Mouse (Mus musculus): ENCODE data around the gene Dpp10. TPM values are rescaled to one million over a fixed set of nuclear protein-coding genes. Genes with fewer than 3 reads are reported as not detected.

Dpp10 gene
- polyA plus RNA-seq, 1 experiment = not detected

DNA sequence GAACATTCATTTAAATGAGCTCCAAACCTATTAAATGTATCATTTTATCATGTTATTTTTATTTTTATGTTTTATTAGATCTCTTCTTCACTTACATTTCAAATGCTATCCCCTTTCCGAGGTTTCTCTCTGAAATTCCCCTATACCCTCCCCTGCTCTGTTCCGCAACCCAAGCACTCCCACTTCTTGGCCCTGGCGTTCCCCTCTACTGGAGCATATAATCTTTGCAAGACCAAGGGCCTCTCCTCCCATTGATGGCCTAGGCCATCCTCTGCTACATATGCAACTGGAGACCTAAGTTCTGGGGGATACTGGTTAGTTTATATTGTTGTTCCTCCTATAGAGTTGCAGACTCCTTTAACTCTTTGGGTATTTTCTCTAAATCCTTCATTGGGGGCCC is 283.1 kb downstream of the Dpp10 start:
- no peak overlapping the region for H3K4me3 ChIP-seq (replicated peaks)
- TF ChIP-seq TAL1 (IDR thresholded peaks at IDR 0.05; ENCODE audit: low read length) (no peak), GATA1 (IDR thresholded peaks at IDR 0.05; ENCODE audit: low read length) (no peak)
- no peaks in the 10 kb centered on the region for H3K9me3 ChIP-seq (ENCODE audit: control insufficient read depth, low read length)

DNA sequence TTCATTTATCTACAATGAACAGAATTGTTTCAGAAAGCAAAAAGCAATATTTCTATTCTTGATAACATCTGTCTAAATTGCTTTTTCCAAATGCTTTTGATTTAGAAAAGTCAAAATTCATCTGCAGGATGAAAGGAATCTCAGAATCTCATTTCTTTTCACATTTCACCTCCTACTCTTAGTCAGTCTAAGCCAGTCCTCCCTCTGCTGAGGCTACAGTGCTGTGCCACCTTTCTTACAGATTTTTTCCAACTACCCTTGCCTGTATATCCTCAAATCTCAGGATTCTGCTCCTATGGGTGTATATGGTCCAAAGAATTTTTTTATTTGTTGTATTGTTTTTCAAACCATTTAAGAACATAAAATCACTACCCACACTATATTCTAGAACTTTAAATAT is 289.3 kb downstream of the Dpp10 start:
- TF ChIP-seq GATA1 (IDR thresholded peaks at IDR 0.05; ENCODE audit: low read length) (no peak), TAL1 (IDR thresholded peaks at IDR 0.05; ENCODE audit: low read length) (no peak)
- no peaks in the 10 kb centered on the region for H3K4me1 ChIP-seq (ENCODE audit: control insufficient read depth)
- no peaks in the 10 kb centered on the region; the same call in 1 of the 2 replicates for H3K9me3 ChIP-seq (ENCODE audit: control insufficient read depth, low read length)

More for the DNA sequence above, 283.1 kb downstream of the Dpp10 start:
- H3K4me1 ChIP-seq (ENCODE audit: control insufficient read depth) = no peaks in the 10 kb centered on the region
- no peaks in the 10 kb centered on the region for H3K27me3 ChIP-seq (ENCODE audit: control insufficient read depth)
- no peaks in the 10 kb centered on the region for H3K36me3 ChIP-seq (ENCODE audit: control insufficient read depth)

DNA sequence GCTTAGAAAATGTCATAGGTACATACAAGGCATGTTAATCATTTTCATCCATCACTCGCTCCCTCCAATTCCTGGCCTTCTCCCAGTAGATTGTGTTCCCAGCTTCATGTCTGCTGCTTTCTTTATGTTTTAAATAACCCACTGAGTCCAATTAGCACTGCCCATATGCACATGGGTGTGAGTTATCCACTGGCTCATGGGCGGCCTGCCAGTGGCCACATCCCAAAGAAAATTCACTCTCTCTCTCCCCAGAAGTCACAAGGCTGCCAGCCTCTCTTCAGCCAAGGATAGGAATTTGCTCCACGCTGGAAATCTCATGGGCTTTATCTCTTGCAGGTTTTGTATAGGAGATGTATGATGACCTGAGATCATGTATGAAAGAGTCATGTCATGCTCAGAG is 338.1 kb downstream of the Dpp10 start:
- no peaks in the 10 kb centered on the region; the same call in 1 of the 2 replicates for H3K9me3 ChIP-seq (ENCODE audit: control insufficient read depth, low read length)
- H3K27me3 ChIP-seq (ENCODE audit: control insufficient read depth) = no peaks in the 10 kb centered on the region
- TF ChIP-seq TAL1 (IDR thresholded peaks at IDR 0.05; ENCODE audit: low read length) (no peak), GATA1 (IDR thresholded peaks at IDR 0.05; ENCODE audit: low read length) (no peak)
- no peak overlapping the region for H3K4me3 ChIP-seq (replicated peaks)
- no peaks in the 10 kb centered on the region for H3K4me1 ChIP-seq (ENCODE audit: control insufficient read depth)
- no peaks in the 10 kb centered on the region for H3K36me3 ChIP-seq (ENCODE audit: control insufficient read depth)

More for the DNA sequence above, 289.3 kb downstream of the Dpp10 start:
- H3K4me3 ChIP-seq (replicated peaks) = no peak overlapping the region
- no peaks in the 10 kb centered on the region for H3K27me3 ChIP-seq (ENCODE audit: control insufficient read depth)
- H3K36me3 ChIP-seq (ENCODE audit: control insufficient read depth) = no peaks in the 10 kb centered on the region

DNA sequence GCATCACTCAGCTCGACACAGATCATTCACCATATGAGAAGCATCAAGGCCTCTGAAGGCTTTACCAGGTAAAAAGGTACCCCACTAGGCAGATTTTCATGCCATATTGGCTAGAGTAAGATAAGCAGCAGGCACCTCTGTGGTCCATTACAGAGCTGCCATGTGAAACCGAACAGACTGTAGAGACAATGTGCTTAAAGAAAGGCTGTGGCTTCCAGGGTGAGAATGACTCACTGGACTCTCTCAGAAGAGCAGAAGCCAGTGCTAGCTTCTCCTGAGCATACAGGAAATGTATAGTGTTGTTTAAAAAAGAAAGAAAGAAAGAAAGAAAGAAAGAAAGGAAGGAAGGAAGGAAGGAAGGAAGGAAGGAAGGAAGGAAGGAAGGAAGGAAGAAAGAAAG is 386.9 kb downstream of the Dpp10 start:
- Histone ChIP-seq H3K4me3 (replicated peaks) (no peak overlapping the region), H3K4me1 (ENCODE audit: control insufficient read depth) (no peaks in the 10 kb centered on the region), H3K9me3 (ENCODE audit: control insufficient read depth, low read length) (no peaks in the 10 kb centered on the region), H3K27me3 (ENCODE audit: control insufficient read depth) (no peaks in the 10 kb centered on the region), H3K36me3 (ENCODE audit: control insufficient read depth) (no peaks in the 10 kb centered on the region)
- no peak for TF ChIP-seq TAL1 (IDR thresholded peaks at IDR 0.05; ENCODE audit: low read length)
- TF ChIP-seq GATA1 (IDR thresholded peaks at IDR 0.05; ENCODE audit: low read length) = no peak

DNA sequence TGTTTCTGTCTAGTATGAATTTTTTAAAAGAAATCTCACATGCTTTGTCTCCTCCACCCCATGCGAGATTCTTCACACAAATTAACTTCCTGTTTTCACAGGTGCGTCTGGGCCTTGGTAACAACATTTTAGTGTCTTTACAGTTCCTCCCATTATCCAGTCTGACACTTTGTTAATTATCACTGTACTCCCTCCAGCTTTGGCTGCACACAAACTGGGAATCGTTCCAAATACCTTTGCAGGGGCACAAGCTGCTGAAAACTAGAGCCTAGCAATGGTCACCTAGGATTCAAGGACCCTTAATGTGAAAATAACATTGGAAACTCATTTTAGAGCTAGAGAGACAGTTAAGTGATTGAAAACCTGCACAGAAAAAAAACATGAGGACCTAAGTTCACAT is 388.8 kb downstream of the Dpp10 start:
- Histone ChIP-seq H3K36me3 (ENCODE audit: control insufficient read depth) (no peaks in the 10 kb centered on the region), H3K4me1 (ENCODE audit: control insufficient read depth) (no peaks in the 10 kb centered on the region), H3K27me3 (ENCODE audit: control insufficient read depth) (no peaks in the 10 kb centered on the region), H3K4me3 (replicated peaks) (no peak overlapping the region), H3K9me3 (ENCODE audit: control insufficient read depth, low read length) (no peaks in the 10 kb centered on the region)
- TF ChIP-seq GATA1 (IDR thresholded peaks at IDR 0.05; ENCODE audit: low read length) (no peak), TAL1 (IDR thresholded peaks at IDR 0.05; ENCODE audit: low read length) (no peak)

DNA sequence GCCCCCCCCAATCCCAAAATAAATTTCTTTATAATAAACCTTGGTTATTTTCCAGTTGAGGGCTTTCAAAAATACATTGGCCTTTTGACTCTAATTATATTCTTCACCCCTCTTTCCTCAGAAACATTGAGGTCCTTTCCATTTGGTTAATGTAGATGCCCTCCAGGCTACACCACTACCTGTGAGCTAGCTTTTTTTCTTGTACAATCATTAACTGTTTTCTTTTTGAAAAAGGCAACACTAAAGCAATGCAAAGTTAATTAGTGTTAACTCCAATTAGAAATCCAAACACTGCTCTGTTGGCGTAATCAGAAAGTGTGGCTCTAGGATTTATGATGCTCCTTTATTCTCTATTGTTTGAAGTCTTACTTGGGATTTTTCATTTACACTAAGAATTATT is 407.5 kb downstream of the Dpp10 start:
- Histone ChIP-seq H3K27me3 (ENCODE audit: control insufficient read depth) (no peaks in the 10 kb centered on the region), H3K36me3 (ENCODE audit: control insufficient read depth) (no peaks in the 10 kb centered on the region), H3K4me1 (ENCODE audit: control insufficient read depth) (no peaks in the 10 kb centered on the region), H3K9me3 (ENCODE audit: control insufficient read depth, low read length) (peaks cover 4% of the 10 kb centered on the region; the same call in 1 of the 2 replicates), H3K4me3 (replicated peaks) (no peak overlapping the region)
- no peak for TF ChIP-seq GATA1 (IDR thresholded peaks at IDR 0.05; ENCODE audit: low read length)

DNA sequence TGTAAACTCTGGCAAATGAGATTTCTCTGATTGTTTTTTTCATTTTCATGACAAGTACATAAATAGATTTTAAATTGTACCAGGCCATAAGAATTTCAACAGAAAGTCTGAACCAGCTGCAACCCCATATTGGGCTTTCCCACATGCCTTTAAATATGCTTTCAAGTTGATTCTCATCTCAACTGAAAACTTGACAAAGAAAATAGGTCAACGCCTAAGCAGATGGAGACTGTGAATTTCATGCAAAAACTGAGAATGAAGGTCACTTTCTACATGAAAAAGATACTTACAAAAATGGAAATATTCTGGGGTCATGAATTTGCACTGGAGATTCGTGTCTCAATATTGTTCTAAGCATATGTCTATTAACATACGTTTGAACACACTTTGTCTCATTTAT is 417.1 kb downstream of the Dpp10 start:
- no peaks in the 10 kb centered on the region for H3K36me3 ChIP-seq (ENCODE audit: control insufficient read depth)
- no peaks in the 10 kb centered on the region for H3K4me1 ChIP-seq (ENCODE audit: control insufficient read depth)
- no peaks in the 10 kb centered on the region for H3K27me3 ChIP-seq (ENCODE audit: control insufficient read depth)
- no peak for TF ChIP-seq TAL1 (IDR thresholded peaks at IDR 0.05; ENCODE audit: low read length)
- no peak for TF ChIP-seq GATA1 (IDR thresholded peaks at IDR 0.05; ENCODE audit: low read length)
- H3K9me3 ChIP-seq (ENCODE audit: control insufficient read depth, low read length) = no peaks in the 10 kb centered on the region
- H3K4me3 ChIP-seq (replicated peaks) = no peak overlapping the region

DNA sequence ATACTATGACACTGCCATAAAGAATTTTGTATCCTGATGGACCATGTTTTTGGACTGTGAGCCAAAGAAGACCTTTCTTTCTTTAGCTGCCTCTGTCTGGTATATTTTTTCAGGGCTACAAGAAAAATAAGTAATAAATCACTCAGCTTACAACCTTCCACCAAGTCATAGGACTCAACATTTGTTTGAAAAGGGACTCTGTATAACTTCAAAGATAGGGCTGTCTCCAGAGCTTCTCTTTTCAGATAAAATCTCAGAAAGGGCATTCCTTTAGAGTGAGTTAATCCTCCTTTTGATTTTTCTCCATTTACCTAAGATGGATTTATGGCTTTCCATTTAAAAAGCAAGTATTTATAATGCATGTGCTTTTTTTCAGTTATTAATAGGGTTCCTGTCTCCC is 460.5 kb downstream of the Dpp10 start:
- Histone ChIP-seq H3K27me3 (ENCODE audit: control insufficient read depth) (no peaks in the 10 kb centered on the region), H3K4me3 (replicated peaks) (no peak overlapping the region), H3K36me3 (ENCODE audit: control insufficient read depth) (no peaks in the 10 kb centered on the region), H3K9me3 (ENCODE audit: control insufficient read depth, low read length) (no peaks in the 10 kb centered on the region), H3K4me1 (ENCODE audit: control insufficient read depth) (no peaks in the 10 kb centered on the region)
- no peak for TF ChIP-seq TAL1 (IDR thresholded peaks at IDR 0.05; ENCODE audit: low read length)
- no peak for TF ChIP-seq GATA1 (IDR thresholded peaks at IDR 0.05; ENCODE audit: low read length)

DNA sequence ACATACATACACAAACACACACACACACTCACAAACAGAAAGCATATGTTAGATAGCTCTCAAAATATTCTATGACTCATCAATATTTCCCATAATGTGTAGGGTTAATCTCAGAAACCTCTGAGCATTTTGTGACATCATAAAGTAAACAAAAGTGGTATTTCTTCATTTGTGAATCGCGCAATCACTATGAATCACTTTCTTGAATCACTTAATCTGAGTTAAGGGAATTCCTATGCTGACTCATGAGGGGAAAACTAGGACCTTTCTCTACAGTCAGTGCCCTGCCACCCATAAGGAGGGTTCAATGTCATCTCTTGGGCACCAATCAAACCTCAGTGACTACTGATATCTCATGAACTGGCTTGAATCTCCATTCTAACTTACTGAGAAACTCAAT is 465.2 kb downstream of the Dpp10 start:
- H3K36me3 ChIP-seq (ENCODE audit: control insufficient read depth) = no peaks in the 10 kb centered on the region
- no peak for TF ChIP-seq GATA1 (IDR thresholded peaks at IDR 0.05; ENCODE audit: low read length)
- no peak for TF ChIP-seq TAL1 (IDR thresholded peaks at IDR 0.05; ENCODE audit: low read length)
- no peak overlapping the region for H3K4me3 ChIP-seq (replicated peaks)
- H3K9me3 ChIP-seq (ENCODE audit: control insufficient read depth, low read length) = no peaks in the 10 kb centered on the region
- no peaks in the 10 kb centered on the region for H3K4me1 ChIP-seq (ENCODE audit: control insufficient read depth)
- no peaks in the 10 kb centered on the region for H3K27me3 ChIP-seq (ENCODE audit: control insufficient read depth)

DNA sequence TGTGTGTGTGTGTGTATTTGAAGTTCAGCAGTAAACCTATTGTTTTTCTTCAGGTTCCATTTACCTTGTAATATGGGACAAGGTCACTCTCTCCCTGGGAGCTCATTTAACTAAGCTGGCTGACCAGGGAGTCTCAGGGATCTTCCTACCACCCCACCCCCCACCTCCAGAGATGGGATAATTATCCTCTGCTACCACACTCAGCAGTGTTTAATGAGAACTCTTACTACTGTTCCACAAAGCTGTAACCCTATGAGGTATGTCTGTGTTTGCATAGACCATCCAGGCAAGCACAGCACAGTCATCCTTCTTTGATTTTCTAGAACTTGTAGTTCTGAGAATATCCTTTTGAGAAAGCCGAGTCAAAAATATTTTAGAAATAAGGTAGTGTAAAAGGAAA is 471.6 kb downstream of the Dpp10 start:
- no peaks in the 10 kb centered on the region for H3K9me3 ChIP-seq (ENCODE audit: control insufficient read depth, low read length)
- TF ChIP-seq TAL1 (IDR thresholded peaks at IDR 0.05; ENCODE audit: low read length) (no peak), GATA1 (IDR thresholded peaks at IDR 0.05; ENCODE audit: low read length) (no peak)
- H3K36me3 ChIP-seq (ENCODE audit: control insufficient read depth) = no peaks in the 10 kb centered on the region
- no peaks in the 10 kb centered on the region for H3K4me1 ChIP-seq (ENCODE audit: control insufficient read depth)
- no peaks in the 10 kb centered on the region for H3K27me3 ChIP-seq (ENCODE audit: control insufficient read depth)
- H3K4me3 ChIP-seq (replicated peaks) = no peak overlapping the region

Data from erythroblast, embryonic 14.5 days (primary cell).